Mouse (Mus musculus): Measurements from ENCODE around the gene Pyy. TPM values are rescaled to one million over a fixed set of nuclear protein-coding genes. Genes with fewer than 3 reads are reported as not detected.

Pyy gene
- polyA plus RNA-seq, 1 experiment from 2014 or later: not detected

DNA sequence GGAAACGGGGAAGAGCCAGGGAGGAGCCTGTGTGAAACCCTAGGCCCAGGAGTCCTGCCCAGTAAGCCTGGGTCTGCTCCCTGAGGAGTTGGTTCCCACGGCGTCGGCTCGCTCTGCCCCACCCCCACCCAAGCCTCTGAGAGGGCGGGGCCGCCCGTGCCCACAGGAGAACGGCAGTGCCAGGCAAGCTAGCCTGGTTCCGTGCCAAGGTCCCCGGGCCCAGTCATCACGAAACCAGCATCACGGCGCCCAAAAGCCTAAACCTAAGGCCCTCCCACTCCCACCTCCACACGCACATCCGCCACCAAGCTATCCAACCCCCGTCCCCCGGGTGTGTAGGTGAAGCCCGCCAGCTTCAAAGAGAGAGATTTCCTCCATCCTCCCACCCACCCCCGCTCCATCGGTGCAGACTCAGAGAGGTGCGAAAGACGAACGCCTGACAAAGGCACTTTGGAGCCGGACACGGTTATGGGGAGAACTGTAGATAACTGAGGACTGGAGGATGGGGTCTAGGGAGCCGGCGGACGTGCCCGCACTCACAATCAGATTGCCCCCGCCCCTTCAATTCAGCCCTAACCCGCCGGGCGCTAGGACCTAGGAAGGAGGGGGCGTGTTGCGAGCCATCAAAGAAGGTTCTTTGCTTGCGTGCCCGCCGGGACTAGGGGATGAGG, 20.4 kb downstream of the Pyy start:
- Histone ChIP-seq H3K27me3 (ENCODE audit: insufficient read depth, low read length) (no peaks in the 10 kb centered on the region), H3K27ac (peak overlapping the region; percentile 79), H3K4me2 (ENCODE audit: low read length) (peak overlapping the region; percentile 63), H3K9ac (ENCODE audit: low read depth, low read length) (peak overlapping the region; percentile 48), H3K4me1 (replicated peaks; ENCODE audit: insufficient read depth, low read length) (peaks cover 8% of the 10 kb centered on the region; the same call in 1 of the 2 replicates), H3K4me3 (replicated peaks; ENCODE audit: low read depth, low read length) (peak overlapping the region; percentile 46), H3K36me3 (ENCODE audit: insufficient read depth, low read length) (no peaks in the 10 kb centered on the region), H3K9me3 (replicated peaks; ENCODE audit: low read length) (no peaks in the 10 kb centered on the region)
- TF ChIP-seq CTCF (IDR thresholded peaks at IDR 0.05; ENCODE audit: low read depth): 0 out of 2 replicates have a peak, but pooled peaks have one; percentile 17
- DNase-seq (ENCODE audit: low spot score): peak; percentile 91
- under 1% methylated on average over 38 of the region's 39 CpGs for WGBS
- peak; percentile 57 for ATAC-seq (replicated peaks; ENCODE audit: low FRiP score, low read depth)

DNA sequence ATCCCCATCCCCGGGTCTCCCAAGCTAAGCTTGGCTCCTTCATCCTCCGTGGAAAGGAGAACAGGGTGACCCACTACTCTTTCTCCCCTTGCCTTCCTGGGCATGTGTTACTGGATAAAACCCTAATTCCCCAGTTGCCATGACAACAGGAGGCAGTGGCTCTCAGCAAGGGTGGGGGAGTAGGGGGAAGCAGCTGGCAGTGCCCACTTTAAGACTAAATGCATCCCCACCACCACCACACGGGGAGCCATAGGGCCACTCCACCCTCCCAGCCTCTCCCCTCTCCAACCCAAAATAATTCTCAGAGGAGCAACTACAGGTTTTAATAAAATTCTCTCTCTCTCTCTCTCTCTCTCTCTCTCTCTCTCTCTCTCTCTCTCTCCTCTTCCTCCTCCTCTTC, 21.3 kb downstream of the Pyy start:
- Histone ChIP-seq H3K9me3 (replicated peaks; ENCODE audit: low read length) (no peaks in the 10 kb centered on the region), H3K27ac (peak overlapping the region; percentile 31; the same call in 1 of the 2 replicates), H3K36me3 (ENCODE audit: insufficient read depth, low read length) (no peaks in the 10 kb centered on the region), H3K27me3 (ENCODE audit: insufficient read depth, low read length) (no peaks in the 10 kb centered on the region), H3K4me1 (replicated peaks; ENCODE audit: insufficient read depth, low read length) (peaks cover 8% of the 10 kb centered on the region; the same call in 1 of the 2 replicates), H3K4me3 (replicated peaks; ENCODE audit: low read depth, low read length) (peak overlapping the region; percentile 46; the same call in 1 of the 2 replicates), H3K9ac (ENCODE audit: low read depth, low read length) (no peak overlapping the region), H3K4me2 (ENCODE audit: low read length) (peak overlapping the region; percentile 63)
- ATAC-seq (replicated peaks; ENCODE audit: low FRiP score, low read depth) (no peak), DNase-seq (ENCODE audit: low spot score) (peak; percentile 54)
- WGBS: 20% methylated on average over 3 of the region's 3 CpGs
- TF ChIP-seq CTCF (IDR thresholded peaks at IDR 0.05; ENCODE audit: low read depth): peak; percentile 45

DNA sequence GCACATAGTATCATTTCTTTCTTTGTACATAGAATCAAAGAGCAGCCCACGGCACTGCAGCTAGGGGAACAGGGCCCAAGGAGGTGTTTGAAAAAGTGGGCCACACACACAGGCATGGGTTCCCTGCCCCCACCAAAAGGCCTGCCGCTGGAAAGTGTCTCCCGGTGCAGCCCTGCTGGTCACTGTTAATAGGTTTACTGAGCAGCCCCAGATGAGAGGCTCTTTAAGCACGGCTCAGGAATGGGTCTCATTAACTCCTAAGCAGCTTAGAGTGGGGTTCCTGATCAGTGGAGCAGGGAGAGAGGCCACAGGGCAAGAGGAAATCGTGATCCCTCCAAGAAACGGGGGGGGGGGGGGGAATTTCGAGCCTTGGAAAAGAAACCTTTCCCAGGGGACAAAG, 23.5 kb downstream of the Pyy start:
- Histone ChIP-seq H3K27ac (peak overlapping the region; percentile 60; the same call in 1 of the 2 replicates), H3K4me2 (ENCODE audit: low read length) (no peak overlapping the region), H3K9ac (ENCODE audit: low read depth, low read length) (no peak overlapping the region), H3K9me3 (replicated peaks; ENCODE audit: low read length) (no peaks in the 10 kb centered on the region), H3K36me3 (ENCODE audit: insufficient read depth, low read length) (no peaks in the 10 kb centered on the region), H3K4me1 (replicated peaks; ENCODE audit: insufficient read depth, low read length) (peaks cover 8% of the 10 kb centered on the region; the same call in 1 of the 2 replicates), H3K4me3 (replicated peaks; ENCODE audit: low read depth, low read length) (no peak overlapping the region), H3K27me3 (ENCODE audit: insufficient read depth, low read length) (no peaks in the 10 kb centered on the region)
- no peak for ATAC-seq (replicated peaks; ENCODE audit: low FRiP score, low read depth)
- TF ChIP-seq CTCF (IDR thresholded peaks at IDR 0.05; ENCODE audit: low read depth): no peak
- WGBS: 30% methylated on average over 7 of the region's 7 CpGs
- peak; percentile 27 for DNase-seq (ENCODE audit: low spot score)

GRCm38 (mm10) chr11:102083193-102083592, 24.4 kb downstream of the Pyy start:
- Histone ChIP-seq H3K9ac (ENCODE audit: low read depth, low read length) (no peak overlapping the region), H3K4me2 (ENCODE audit: low read length) (no peak overlapping the region), H3K27me3 (ENCODE audit: insufficient read depth, low read length) (no peaks in the 10 kb centered on the region), H3K9me3 (replicated peaks; ENCODE audit: low read length) (no peaks in the 10 kb centered on the region), H3K4me3 (replicated peaks; ENCODE audit: low read depth, low read length) (no peak overlapping the region), H3K4me1 (replicated peaks; ENCODE audit: insufficient read depth, low read length) (peaks cover 8% of the 10 kb centered on the region; the same call in 1 of the 2 replicates), H3K27ac (no peak overlapping the region), H3K36me3 (ENCODE audit: insufficient read depth, low read length) (no peaks in the 10 kb centered on the region)
- no peak for TF ChIP-seq CTCF (IDR thresholded peaks at IDR 0.05; ENCODE audit: low read depth)
- WGBS: 57% methylated on average over 4 of the region's 4 CpGs
- ATAC-seq (replicated peaks; ENCODE audit: low FRiP score, low read depth) (no peak), DNase-seq (ENCODE audit: low spot score) (no peak)

DNA sequence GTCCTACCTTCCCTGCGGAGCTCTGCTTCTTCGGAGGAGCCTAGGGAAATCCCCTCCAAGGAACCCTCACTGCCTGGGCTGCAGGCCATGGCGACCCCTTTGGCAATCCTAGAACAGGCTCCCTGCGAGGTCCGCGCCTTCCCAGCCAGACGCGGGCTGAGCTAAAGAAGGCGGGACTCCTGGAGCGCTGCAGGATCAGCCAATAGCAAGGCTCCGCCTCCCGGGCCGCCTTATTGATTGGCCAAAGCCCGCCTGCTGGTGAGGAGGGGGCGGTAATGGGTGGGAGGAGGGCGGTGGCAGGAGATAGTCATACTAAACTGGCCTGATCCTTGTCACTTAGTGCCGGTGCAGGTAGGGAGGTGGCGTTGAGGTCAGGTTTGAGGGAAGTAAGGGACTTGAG, 25.3 kb downstream of the Pyy start:
- H3K9ac ChIP-seq (ENCODE audit: low read depth, low read length): peak overlapping the region; percentile 57
- H3K36me3 ChIP-seq (ENCODE audit: insufficient read depth, low read length): no peaks in the 10 kb centered on the region
- peaks cover 8% of the 10 kb centered on the region; the same call in 1 of the 2 replicates for H3K4me1 ChIP-seq (replicated peaks; ENCODE audit: insufficient read depth, low read length)
- H3K4me3 ChIP-seq (replicated peaks; ENCODE audit: low read depth, low read length): peak overlapping the region; percentile 29
- WGBS: 2% methylated on average over 18 of the region's 18 CpGs
- no peak overlapping the region for H3K27ac ChIP-seq
- no peaks in the 10 kb centered on the region for H3K27me3 ChIP-seq (ENCODE audit: insufficient read depth, low read length)
- ATAC-seq (replicated peaks; ENCODE audit: low FRiP score, low read depth) (peak; percentile 73), DNase-seq (ENCODE audit: low spot score) (peak; percentile 85)
- peak overlapping the region; percentile 65 for H3K4me2 ChIP-seq (ENCODE audit: low read length)
- no peak for TF ChIP-seq CTCF (IDR thresholded peaks at IDR 0.05; ENCODE audit: low read depth)
- no peaks in the 10 kb centered on the region for H3K9me3 ChIP-seq (replicated peaks; ENCODE audit: low read length)

DNA sequence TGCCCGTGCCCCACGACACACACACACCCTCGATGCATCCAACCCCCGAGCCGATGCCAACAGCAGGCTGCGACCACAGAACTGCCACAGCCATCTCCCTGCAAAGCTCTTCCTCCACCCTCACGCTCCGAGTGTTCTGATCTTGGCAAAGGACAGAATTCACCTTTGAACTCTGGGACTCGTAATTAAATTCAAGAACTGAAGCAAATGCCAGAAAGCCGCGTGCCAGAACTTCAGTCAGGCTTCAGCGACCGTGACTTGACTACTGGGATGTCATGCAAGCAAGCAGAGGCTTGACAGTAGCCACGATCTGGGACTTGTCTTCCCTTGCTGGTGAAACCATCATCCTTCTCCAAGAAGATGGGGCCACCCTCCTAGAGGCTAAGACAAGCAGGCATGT, 33.9 kb downstream of the Pyy start:
- no peaks in the 10 kb centered on the region; the same call in 1 of the 2 replicates for H3K4me1 ChIP-seq (replicated peaks; ENCODE audit: insufficient read depth, low read length)
- no peak overlapping the region for H3K27ac ChIP-seq
- H3K9ac ChIP-seq (ENCODE audit: low read depth, low read length): no peak overlapping the region
- H3K4me3 ChIP-seq (replicated peaks; ENCODE audit: low read depth, low read length): no peak overlapping the region
- H3K9me3 ChIP-seq (replicated peaks; ENCODE audit: low read length): no peaks in the 10 kb centered on the region
- 56% methylated on average over 14 of the region's 14 CpGs for WGBS
- ATAC-seq (replicated peaks; ENCODE audit: low FRiP score, low read depth): no peak
- H3K36me3 ChIP-seq (ENCODE audit: insufficient read depth, low read length): no peaks in the 10 kb centered on the region
- no peak for TF ChIP-seq CTCF (IDR thresholded peaks at IDR 0.05; ENCODE audit: low read depth)
- DNase-seq (ENCODE audit: low spot score): no peak
- H3K27me3 ChIP-seq (ENCODE audit: insufficient read depth, low read length): peaks cover 5% of the 10 kb centered on the region; the same call in 1 of the 2 replicates
- H3K4me2 ChIP-seq (ENCODE audit: low read length): no peak overlapping the region

Data from kidney, postnatal 0 days (tissue).